Mouse (Mus musculus) heart, embryonic 14.5 days (tissue): ENCODE measurements around the gene Pknox2. TPM values are rescaled to one million over a fixed set of nuclear protein-coding genes. Genes with fewer than 3 reads are reported as not detected.

Source experiments
- ATAC-seq: fragments of 200-750 bp; cut with Nextera tagmentation; 2 replicates; pipeline ENCODE4 v1.8.0; 2017; ENCODE audit warnings: low read depth, moderate TSS enrichment; ENCODE audit not compliant: insufficient number of reproducible peaks, insufficient read depth, low FRiP score
- H3K27ac ChIP-seq, 2 experiments: fragments of 200-500 bp in 1 of 2; fragments of 300-500 bp in 1 of 2; sonication (generic) in 1 of 2; replicated peaks in 1 of 2; 2 replicates each; pipeline ENCODE4 v1.5.1; 2012 to 2014; ENCODE audit warnings: low read depth in 2 of 2, low read length in 2 of 2, control low read depth in 1 of 2, mild to moderate bottlenecking in 1 of 2, mixed read lengths in 1 of 2; ENCODE audit not compliant: control insufficient read depth in 1 of 2, insufficient read depth in 1 of 2
- H3K27me3 ChIP-seq: fragments of 300-500 bp; sonication (generic); 2 replicates; pipeline ENCODE4 v1.6.1; 2014; ENCODE audit warnings: mild to moderate bottlenecking, low read length, control low read depth; ENCODE audit not compliant: control insufficient read depth, insufficient read depth
- H3K36me3 ChIP-seq: fragments of 300-500 bp; sonication (generic); 2 replicates; pipeline ENCODE4 v1.6.1; 2014; ENCODE audit warnings: mild to moderate bottlenecking, control low read depth, low read length, mixed read lengths; ENCODE audit not compliant: control insufficient read depth, insufficient read depth
- H3K4me1 ChIP-seq, 2 experiments: fragments of 200-500 bp in 1 of 2; fragments of 300-500 bp in 1 of 2; sonication (generic) in 1 of 2; 2 replicates each; pipeline ENCODE4 v1.6.1; 2012 to 2014; ENCODE audit warnings: low read length in 2 of 2, control low read depth in 1 of 2, mixed read lengths in 1 of 2; ENCODE audit not compliant: control insufficient read depth in 2 of 2, insufficient read depth in 2 of 2
- H3K4me2 ChIP-seq: fragments of 300-500 bp; sonication (generic); 2 replicates; pipeline ENCODE4 v1.6.1; 2014; ENCODE audit warnings: mild to moderate bottlenecking, low read length
- H3K4me3 ChIP-seq, 2 experiments: fragments of 200-500 bp in 1 of 2; fragments of 300-500 bp in 1 of 2; sonication (generic) in 1 of 2; 2 replicates each; pipeline ENCODE4 v1.5.1; 2012 to 2014; ENCODE audit warnings: low read length in 2 of 2, mild to moderate bottlenecking in 2 of 2, control low read depth in 1 of 2, low read depth in 1 of 2, moderate library complexity in 1 of 2; ENCODE audit not compliant: control insufficient read depth in 1 of 2, insufficient read depth in 1 of 2
- H3K9ac ChIP-seq: fragments of 300-500 bp; sonication (generic); 2 replicates; pipeline ENCODE4 v1.6.1; 2014; ENCODE audit warnings: mild to moderate bottlenecking, low read length
- H3K9me3 ChIP-seq: fragments of 300-500 bp; sonication (generic); 2 replicates; pipeline ENCODE4 v1.6.1; 2016; ENCODE audit warnings: low read length, control low read depth; ENCODE audit not compliant: control insufficient read depth
- WGBS: fragments of 180-500 bp; shearing (Covaris S2); extraction: QIAGEN DNeasy Blood & Tissue Kit; methylation state at CpG from one replicate; pipeline ENCODE4 v1.1.7; 2014; 5-methylcytosine and 5-hydroxymethylcytosine counted together
- polyA plus RNA-seq: library from polyadenylated mRNA; unstranded; fragments of >200 nt; fragmentation: Nextera tagmentation; extraction: Ambion mirVana; gene quantifications from 2 replicates; pipeline ENCODE4 v1.2.1, GENCODE M21; 2014

Pknox2 gene
- polyA plus RNA-seq, 1 experiment from 2014 or later: 3.6 TPM

DNA sequence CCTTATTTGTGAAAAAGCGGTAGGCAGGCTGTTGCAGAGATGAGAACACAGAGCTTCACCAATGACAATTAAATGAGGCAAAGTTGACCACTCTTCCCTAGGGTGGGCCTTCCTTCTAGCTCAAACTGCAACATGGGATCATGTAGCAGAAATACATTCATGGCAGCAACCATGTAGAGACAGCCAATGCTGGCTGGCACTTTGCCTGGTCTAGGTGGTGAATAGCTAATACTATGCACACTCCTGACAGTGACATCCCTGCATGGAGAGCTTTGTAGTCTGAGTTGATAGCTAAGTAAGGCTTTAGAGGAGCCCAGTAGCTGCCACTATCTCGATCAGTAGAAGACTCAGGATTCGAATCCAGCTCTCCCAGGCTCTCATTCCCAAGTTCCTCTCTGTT lies 48.6 kb downstream of the Pknox2 start:
- no peak overlapping the region for H3K4me2 ChIP-seq
- no peaks in the 10 kb centered on the region for H3K27me3 ChIP-seq
- no peak overlapping the region for H3K9ac ChIP-seq
- no peak overlapping the region for H3K4me3 ChIP-seq
- no peak for ATAC-seq
- no peak overlapping the region for H3K27ac ChIP-seq
- peaks cover 12 to 13% of the 10 kb centered on the region in 2 experiments for H3K4me1 ChIP-seq
- H3K9me3 ChIP-seq: no peaks in the 10 kb centered on the region
- WGBS: 85% methylated on average over 3 of the region's 3 CpGs
- no peaks in the 10 kb centered on the region for H3K36me3 ChIP-seq

DNA sequence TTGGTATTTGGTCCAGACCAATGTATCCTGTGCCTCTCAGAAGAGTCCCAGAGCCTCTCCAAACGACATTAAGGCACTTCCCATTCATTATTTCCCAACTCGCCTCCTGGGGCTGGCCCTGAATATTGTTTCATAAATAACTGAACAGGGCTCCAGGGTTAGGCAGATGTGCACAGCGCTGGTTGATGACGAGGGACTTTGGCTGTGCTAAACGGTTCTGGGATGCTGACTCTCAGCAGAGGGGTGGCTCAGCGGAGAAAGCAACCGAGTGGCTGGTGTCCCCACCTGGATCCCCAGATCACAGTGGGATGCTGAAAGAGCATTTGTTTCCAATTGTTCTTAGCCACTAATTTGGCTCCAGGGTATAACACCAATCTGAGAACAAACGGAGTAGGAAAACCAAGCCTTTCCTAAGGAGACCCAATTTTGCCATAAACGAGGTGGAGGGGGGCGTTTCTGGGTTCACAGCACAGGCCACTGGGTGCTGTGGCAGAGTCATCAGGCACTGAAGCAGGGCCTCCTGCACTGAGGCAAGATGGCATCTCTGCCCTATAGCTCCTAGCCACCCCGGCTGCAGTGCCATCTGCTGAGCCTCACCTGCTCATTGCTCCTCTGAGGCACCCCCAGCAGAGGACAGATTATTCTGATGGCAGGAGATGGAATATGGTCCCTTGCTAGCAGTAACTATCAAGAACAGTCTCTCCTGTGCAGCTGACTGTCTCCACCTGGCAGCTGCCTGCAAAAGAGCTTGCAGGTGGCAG lies 52.8 kb downstream of the Pknox2 start:
- WGBS: 71% methylated on average over 11 of the region's 11 CpGs
- H3K27me3 ChIP-seq: no peaks in the 10 kb centered on the region
- ATAC-seq: no peak
- no peaks in the 10 kb centered on the region for H3K9me3 ChIP-seq
- H3K9ac ChIP-seq: no peak overlapping the region
- no peak overlapping the region for H3K4me3 ChIP-seq
- H3K4me2 ChIP-seq: no peak overlapping the region
- no peak overlapping the region for H3K27ac ChIP-seq
- peaks cover 3 to 5% of the 10 kb centered on the region in 2 experiments; a peak in 3 of 4 replicates for H3K4me1 ChIP-seq
- no peaks in the 10 kb centered on the region for H3K36me3 ChIP-seq

- Histone ChIP-seq H3K27ac (no peak overlapping the region), H3K4me2 (no peak overlapping the region), H3K9me3 (no peaks in the 10 kb centered on the region), H3K4me1 (peaks cover 3 to 5% of the 10 kb centered on the region in 2 experiments; a peak in 3 of 4 replicates), H3K36me3 (no peaks in the 10 kb centered on the region), H3K4me3 (no peak overlapping the region), H3K27me3 (no peaks in the 10 kb centered on the region), H3K9ac (no peak overlapping the region)
- no peak for ATAC-seq
- 21% methylated on average over 5 of the region's 5 CpGs for WGBS
These were observed 54.1 kb downstream of the Pknox2 start for GRCm38 (mm10) chr9:37093086-37093485.

GRCm38 (mm10) chr9:37089894-37090652 lies 57.1 kb downstream of the Pknox2 start:
- no peaks in the 10 kb centered on the region for H3K36me3 ChIP-seq
- H3K9me3 ChIP-seq: no peaks in the 10 kb centered on the region
- 65% methylated on average over 6 of the region's 6 CpGs for WGBS

GRCm38 (mm10) chr9:37085370-37085769 lies 61.8 kb downstream of the Pknox2 start:
- WGBS: 46% methylated on average over 2 of the region's 2 CpGs

More at GRCm38 (mm10) chr9:37089894-37090652, 57.1 kb downstream of the Pknox2 start:
- H3K9ac ChIP-seq: no peak overlapping the region
- no peak overlapping the region for H3K4me2 ChIP-seq
- H3K27ac ChIP-seq: no peak overlapping the region
- H3K27me3 ChIP-seq: no peaks in the 10 kb centered on the region
- H3K4me3 ChIP-seq: no peak overlapping the region
- peaks cover 5 to 9% of the 10 kb centered on the region in 2 experiments for H3K4me1 ChIP-seq
- ATAC-seq: no peak

GRCm38 (mm10) chr9:37082246-37082645 lies 65.0 kb downstream of the Pknox2 start:
- Histone ChIP-seq H3K27ac (no peak overlapping the region), H3K27me3 (no peaks in the 10 kb centered on the region), H3K4me2 (no peak overlapping the region), H3K9me3 (no peaks in the 10 kb centered on the region), H3K4me1 (peaks cover 2 to 12% of the 10 kb centered on the region in 2 experiments; a peak in 3 of 4 replicates), H3K4me3 (no peak overlapping the region), H3K9ac (no peak overlapping the region), H3K36me3 (no peaks in the 10 kb centered on the region)
- ATAC-seq: no peak
- 89% methylated on average over 10 of the region's 10 CpGs for WGBS

More at GRCm38 (mm10) chr9:37085370-37085769, 61.8 kb downstream of the Pknox2 start:
- Histone ChIP-seq H3K27me3 (no peaks in the 10 kb centered on the region), H3K4me2 (no peak overlapping the region), H3K4me3 (no peak overlapping the region), H3K9ac (no peak overlapping the region), H3K36me3 (no peaks in the 10 kb centered on the region), H3K27ac (peak overlapping the region in 1 of 2 experiments; percentile 30; a peak in 1 of 4 replicates), H3K4me1 (peaks cover 4 to 12% of the 10 kb centered on the region in 2 experiments; a peak in 3 of 4 replicates), H3K9me3 (no peaks in the 10 kb centered on the region)
- peak; percentile 38; the same call in 1 of the 2 replicates for ATAC-seq

DNA sequence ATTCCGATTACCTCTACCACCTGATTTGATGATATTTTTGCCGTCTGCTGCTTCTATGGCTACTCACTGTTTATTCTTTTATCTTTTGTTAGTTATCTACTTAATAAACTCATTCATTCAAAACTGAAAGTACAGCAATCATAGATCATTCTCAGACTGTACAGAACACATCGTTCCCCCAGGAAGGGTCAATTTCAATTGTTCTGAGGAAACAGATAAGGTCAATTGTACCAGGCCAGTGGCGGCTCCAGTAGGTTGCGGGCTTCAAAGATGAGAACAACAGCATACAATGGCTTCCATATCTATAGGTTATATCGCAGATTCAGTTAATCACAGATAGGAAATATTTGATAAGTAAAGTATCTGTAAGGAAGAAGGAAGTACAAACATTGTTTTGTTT lies 66.9 kb downstream of the Pknox2 start:
- Histone ChIP-seq H3K9ac (no peak overlapping the region), H3K9me3 (no peaks in the 10 kb centered on the region), H3K36me3 (no peaks in the 10 kb centered on the region), H3K27ac (no peak overlapping the region), H3K4me3 (no peak overlapping the region), H3K27me3 (no peaks in the 10 kb centered on the region), H3K4me1 (peaks cover 6 to 8% of the 10 kb centered on the region in 2 experiments; a peak in 3 of 4 replicates), H3K4me2 (no peak overlapping the region)
- WGBS: 82% methylated on average over 6 of the region's 6 CpGs
- ATAC-seq: no peak
